In genomic region chr10:121531541-121531940, GRCm38 (mm10) we compare ENCODE assay signal across 20 mouse cellular contexts. TPM values are rescaled to one million over a fixed set of nuclear protein-coding genes. Genes with fewer than 3 reads are reported as not detected.
DNase-seq lines count a peak whose midpoint lies in the region; ATAC-seq and TF ChIP-seq lines count a peak whose summit lies in the region.
"Had no signal": no experiment of that assay in that cellular context is flagged by ENCODE, and none has a peak within 500 bp of the region (broad histone marks: within the 10 kb centered on the region; RNA-seq: fewer than 3 reads in every experiment).

No protein-coding gene starts in this region.

- peak; percentile 52 for ATAC-seq in granulocyte monocyte progenitor cell, adult 5-6 weeks (replicated peaks; ENCODE audit: poor library complexity, severe bottlenecking)
- no peak for ATAC-seq in midbrain, embryonic 13.5 days
- ATAC-seq: CD4-positive, CD25-positive, alpha-beta regulatory T cell, adult 4 months; forebrain, embryonic 15.5 days; hindbrain, postnatal 0 days had no signal

- no peak for TF ChIP-seq POLR2A in lung, adult 2 months (IDR thresholded peaks at IDR 0.05; ENCODE audit: borderline replicate concordance, extremely low read depth, low read depth, low read length)

- no peak overlapping the region for H3K9ac ChIP-seq in midbrain, embryonic 13.5 days (replicated peaks)
- H3K9ac ChIP-seq: forebrain, embryonic 15.5 days; heart, embryonic 15.5 days; hindbrain, embryonic 13.5 days had no signal

- H3K4me2 ChIP-seq in midbrain, embryonic 13.5 days (replicated peaks): no peak overlapping the region
- H3K4me2 ChIP-seq: forebrain, embryonic 15.5 days; heart, embryonic 11.5 days; heart, embryonic 15.5 days; hindbrain, embryonic 13.5 days had no signal

- no peak overlapping the region for H3K27ac ChIP-seq in midbrain, embryonic 13.5 days
- H3K27ac ChIP-seq: forebrain, embryonic 15.5 days; heart, adult 2 months; heart, embryonic 15.5 days; hindbrain, embryonic 13.5 days; hindbrain, postnatal 0 days had no signal

- 63% methylated on average over 5 of the region's 5 CpGs for WGBS in lung, adult 2 months
- WGBS in midbrain, embryonic 13.5 days: 88% methylated on average over 5 of the region's 5 CpGs

- no peaks in the 10 kb centered on the region for H3K4me1 ChIP-seq in lung, adult 2 months (ENCODE audit: control insufficient read depth, insufficient read depth, low read length)
- peaks cover 10% of the 10 kb centered on the region; the same call in 1 of the 2 replicates for H3K4me1 ChIP-seq in midbrain, embryonic 13.5 days (replicated peaks)

- H3K27me3 ChIP-seq in midbrain, embryonic 13.5 days: no peaks in the 10 kb centered on the region
- H3K27me3 ChIP-seq: forebrain, embryonic 15.5 days; hindbrain, embryonic 13.5 days had no signal

- no peak overlapping the region for H3K4me3 ChIP-seq in lung, adult 2 months (replicated peaks; ENCODE audit: extremely low read depth, low read depth, low read length)
- H3K4me3 ChIP-seq in midbrain, embryonic 13.5 days (replicated peaks): no peak overlapping the region
- H3K4me3 ChIP-seq: forebrain, embryonic 15.5 days; heart, adult 2 months; heart, embryonic 15.5 days; hindbrain, embryonic 13.5 days had no signal

- TF ChIP-seq CTCF in lung, adult 2 months (IDR thresholded peaks at IDR 0.05; ENCODE audit: insufficient read depth, low read length): no peak

- H3K36me3 ChIP-seq in midbrain, embryonic 13.5 days: no peaks in the 10 kb centered on the region
- H3K36me3 ChIP-seq: forebrain, embryonic 15.5 days; heart, embryonic 15.5 days; hindbrain, embryonic 13.5 days had no signal

- DNase-seq in A20 (ENCODE audit: low read depth, low spot score) (peak; percentile 37), MEL-GATA-1-ER (ENCODE audit: extremely low read depth, low read depth) (peak; percentile 38)
- DNase-seq in lung, adult 2 months: no peak
- DNase-seq in kidney, adult 9 months: no peak
- DNase-seq: adrenal gland, adult 8-10 months; adrenal gland, postnatal 36 days; B cell, adult 2 months; cerebellum, adult 2 months; cerebellum, postnatal 10 days; gastrocnemius, postnatal 10 days; heart, adult 2 months; heart, postnatal 14 days had no signal

- no peaks in the 10 kb centered on the region for H3K9me3 ChIP-seq in midbrain, embryonic 13.5 days
- H3K9me3 ChIP-seq: forebrain, embryonic 15.5 days; heart, embryonic 15.5 days had no signal

RNA-seq across cellular contexts. Expression of gene Tbk1, which starts 55.0 kb away (rescaled TPM):
- 69.1 and 70.9 TPM in 2 replicates for total RNA-seq in granulocyte monocyte progenitor cell, adult 5-6 weeks (2014; fragmentation: Nextera tagmentation)
- total RNA-seq in granulocyte monocyte progenitor cell, adult 5-6 weeks (2017): 53.0 and 67.7 TPM in 2 replicates
- polyA plus RNA-seq in lung, adult 2 months (2012; rRNA removed): 8.9 and 20.4 TPM in 2 replicates
- polyA plus RNA-seq in midbrain, embryonic 13.5 days (2015; fragmentation: Nextera tagmentation; extraction: Ambion mirVana): 33.4 and 34.6 TPM in 2 replicates

RNA-seq across cellular contexts. Expression of gene Rassf3, which starts 55.4 kb away (rescaled TPM):
- 22.4 and 30.6 TPM in 2 replicates for total RNA-seq in granulocyte monocyte progenitor cell, adult 5-6 weeks (2014; fragmentation: Nextera tagmentation)
- 21.0 and 22.5 TPM in 2 replicates for total RNA-seq in granulocyte monocyte progenitor cell, adult 5-6 weeks (2017)
- 66.7 and 97.0 TPM in 2 replicates for polyA plus RNA-seq in lung, adult 2 months (2012; rRNA removed)
- polyA plus RNA-seq in midbrain, embryonic 13.5 days (2015; fragmentation: Nextera tagmentation; extraction: Ambion mirVana): 3.7 and 4.6 TPM in 2 replicates

Comparison
In these comparisons a context has a peak if more than half of its experiments do, and no peak if none do; other contexts are left out.
1. DNase-seq: peak in A20 (single experiment) and MEL-GATA-1-ER (single experiment); none in lung, adult 2 months (single experiment) and kidney, adult 9 months (single experiment).
2. RNA of gene Rassf3, which starts 55.4 kb away (polyA plus RNA-seq): 66.7 to 97.0 TPM in lung, adult 2 months; 3.7 to 4.6 TPM in midbrain, embryonic 13.5 days; every median in the first group is over 10 times any median in the second.